Mouse (Mus musculus) gastrocnemius, postnatal 10 days (tissue): ENCODE measurements around the gene Aspg. TPM values are rescaled to one million over a fixed set of nuclear protein-coding genes. Genes with fewer than 3 reads are reported as not detected.

ENCODE experiments used
- DNase-seq: peaks from one replicate; pipeline ENCODE4 v3.0.0; 2021; ENCODE audit warnings: mixed read lengths
- long read RNA-seq, 2 experiments: library from polyadenylated mRNA; stranded (forward); transcript quantifications; one replicate each; pipeline ENCODE4 v2.0.0; 2021
- total RNA-seq, 2 experiments: library from RNA; stranded (reverse); gene quantifications; 2 replicates each; pipeline ENCODE4 v1.2.3; 2021

Gene Aspg
- under 1 TPM in 1 of 2 experiments, not detected in 1; 0.38 TPM for total RNA-seq
- long read RNA-seq, experiment 1, result 0 reads
- long read RNA-seq, experiment 2, result 0 reads

- no peak for DNase-seq
These were observed at the start of gene Aspg for GRCm38 (mm10) chr12:112106541-112106971. Gene Aspg, plus strand, starts transcription at chr12:112106679.

GRCm38 (mm10) chr12:112077651-112078050, 28.8 kb upstream of the Aspg start:
- DNase-seq, result peak; percentile 84

GRCm38 (mm10) chr12:112079911-112080310, 26.6 kb upstream of the Aspg start:
- DNase-seq, result no peak

GRCm38 (mm10) chr12:112080911-112081310, 25.6 kb upstream of the Aspg start:
- DNase-seq, result no peak

GRCm38 (mm10) chr12:112082241-112082640, 24.2 kb upstream of the Aspg start:
- DNase-seq, result no peak

GRCm38 (mm10) chr12:112086250-112086649, 20.2 kb upstream of the Aspg start:
- DNase-seq, result no peak

GRCm38 (mm10) chr12:112086726-112087125, 19.8 kb upstream of the Aspg start:
- DNase-seq, result no peak

GRCm38 (mm10) chr12:112088609-112089324, 17.7 kb upstream of the Aspg start:
- DNase-seq, result no peak

GRCm38 (mm10) chr12:112091054-112091453, 15.4 kb upstream of the Aspg start:
- peak; percentile 53 for DNase-seq

GRCm38 (mm10) chr12:112094261-112094880, 12.1 kb upstream of the Aspg start:
- DNase-seq, result no peak

GRCm38 (mm10) chr12:112096051-112096732, 10.3 kb upstream of the Aspg start:
- DNase-seq, result no peak

- no peak for DNase-seq
These were observed 9.8 kb upstream of the Aspg start for GRCm38 (mm10) chr12:112096733-112097117.

GRCm38 (mm10) chr12:112100106-112100505, 6.4 kb upstream of the Aspg start:
- no peak for DNase-seq

GRCm38 (mm10) chr12:112101045-112101444, 5.4 kb upstream of the Aspg start:
- no peak for DNase-seq

- DNase-seq, result no peak
These were observed 3.3 kb upstream of the Aspg start for GRCm38 (mm10) chr12:112103179-112103578.

- no peak for DNase-seq
These were observed 1.6 kb upstream of the Aspg start for GRCm38 (mm10) chr12:112104890-112105289.

- DNase-seq, result no peak
These were observed 1.2 kb downstream of the Aspg start for GRCm38 (mm10) chr12:112107685-112108084.

GRCm38 (mm10) chr12:112108696-112109445, 2.4 kb downstream of the Aspg start:
- no peak for DNase-seq

- DNase-seq, result no peak
These were observed 3.2 kb downstream of the Aspg start for GRCm38 (mm10) chr12:112109701-112110100.

GRCm38 (mm10) chr12:112111323-112111722, 4.8 kb downstream of the Aspg start:
- no peak for DNase-seq

- DNase-seq, result no peak
These were observed 5.8 kb downstream of the Aspg start for GRCm38 (mm10) chr12:112112235-112112634.

GRCm38 (mm10) chr12:112112686-112113396, 6.4 kb downstream of the Aspg start:
- DNase-seq, result no peak
